Mouse (Mus musculus): ENCODE results near the gene Abi1. TPM values are rescaled to one million over a fixed set of nuclear protein-coding genes. Genes with fewer than 3 reads are reported as not detected.

Abi1 gene
- polyA plus RNA-seq, 1 experiment from 2014 or later: 51.5 TPM

DNA sequence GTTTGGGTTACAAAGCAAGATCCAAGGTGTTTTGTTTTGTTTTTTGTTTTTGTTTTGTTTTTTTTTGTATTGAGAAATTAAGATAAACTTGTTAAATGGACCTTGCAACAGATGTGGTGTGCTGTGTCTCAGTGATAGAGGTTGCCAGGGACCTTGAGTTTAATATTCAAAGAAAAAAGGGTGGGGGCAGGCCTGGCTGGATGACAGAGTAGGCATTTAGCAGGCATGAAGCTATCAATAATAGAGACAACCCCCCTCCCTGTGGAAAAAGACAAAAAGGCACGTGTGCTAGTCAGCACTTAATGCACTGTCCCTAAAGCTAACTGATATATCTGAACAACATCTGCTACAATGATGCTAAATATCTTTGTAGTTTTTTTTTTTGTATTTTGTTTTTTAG is 31.4 kb upstream of the Abi1 start:
- Histone ChIP-seq H3K27me3 (replicated peaks; ENCODE audit: insufficient read depth, low read length) (no peaks in the 10 kb centered on the region), H3K4me1 (ENCODE audit: insufficient read depth, low read depth, low read length) (no peaks in the 10 kb centered on the region), H3K36me3 (ENCODE audit: insufficient read depth, low read length) (no peaks in the 10 kb centered on the region), H3K4me2 (replicated peaks; ENCODE audit: low read depth, low read length) (no peak overlapping the region), H3K4me3 (ENCODE audit: low read depth, low read length) (no peak overlapping the region), H3K9me3 (ENCODE audit: low read length) (no peaks in the 10 kb centered on the region), H3K27ac (ENCODE audit: low read length) (no peak overlapping the region), H3K9ac (replicated peaks; ENCODE audit: low read depth) (no peak overlapping the region)
- no peak for ATAC-seq
- TF ChIP-seq EP300 (IDR thresholded peaks at IDR 0.05) (no peak), CTCF (IDR thresholded peaks at IDR 0.05) (no peak)
- 58% methylated on average over 1 of the region's 1 CpGs for whole genome bisulfite sequencing
- no peak for DNase-seq (ENCODE audit: low spot score)

- TF ChIP-seq EP300 (IDR thresholded peaks at IDR 0.05) (no peak), CTCF (IDR thresholded peaks at IDR 0.05) (no peak)
- Histone ChIP-seq H3K4me1 (ENCODE audit: insufficient read depth, low read depth, low read length) (no peaks in the 10 kb centered on the region), H3K27ac (ENCODE audit: low read length) (no peak overlapping the region), H3K27me3 (replicated peaks; ENCODE audit: insufficient read depth, low read length) (no peaks in the 10 kb centered on the region), H3K4me2 (replicated peaks; ENCODE audit: low read depth, low read length) (no peak overlapping the region), H3K9ac (replicated peaks; ENCODE audit: low read depth) (no peak overlapping the region), H3K4me3 (ENCODE audit: low read depth, low read length) (no peak overlapping the region), H3K36me3 (ENCODE audit: insufficient read depth, low read length) (no peaks in the 10 kb centered on the region), H3K9me3 (ENCODE audit: low read length) (no peaks in the 10 kb centered on the region)
- ATAC-seq (no peak), DNase-seq (ENCODE audit: low spot score) (no peak)
- WGBS: 91% methylated on average over 2 of the region's 2 CpGs
Observed at GRCm38 (mm10) chr2:23070491-23070890, 30.4 kb upstream of the Abi1 start.

GRCm38 (mm10) chr2:23068894-23069744 is 29.1 kb upstream of the Abi1 start:
- under 1% methylated on average over 50 of the region's 50 CpGs for WGBS
- DNase-seq (ENCODE audit: low spot score) (peak; percentile 95), ATAC-seq (peak; percentile 88)
- H3K9ac ChIP-seq (replicated peaks; ENCODE audit: low read depth): peak overlapping the region; percentile 86
- H3K4me3 ChIP-seq (ENCODE audit: low read depth, low read length): peak overlapping the region; percentile 69
- H3K9me3 ChIP-seq (ENCODE audit: low read length): no peaks in the 10 kb centered on the region
- H3K36me3 ChIP-seq (ENCODE audit: insufficient read depth, low read length): no peaks in the 10 kb centered on the region
- H3K4me1 ChIP-seq (ENCODE audit: insufficient read depth, low read depth, low read length): no peaks in the 10 kb centered on the region
- TF ChIP-seq CTCF (IDR thresholded peaks at IDR 0.05) (peak; percentile 56), EP300 (IDR thresholded peaks at IDR 0.05) (no peak)
- peak overlapping the region; percentile 99 for H3K27ac ChIP-seq (ENCODE audit: low read length)
- H3K27me3 ChIP-seq (replicated peaks; ENCODE audit: insufficient read depth, low read length): no peaks in the 10 kb centered on the region
- peak overlapping the region; percentile 96 for H3K4me2 ChIP-seq (replicated peaks; ENCODE audit: low read depth, low read length)

GRCm38 (mm10) chr2:23068370-23068737 is 28.3 kb upstream of the Abi1 start:
- H3K36me3 ChIP-seq (ENCODE audit: insufficient read depth, low read length): no peaks in the 10 kb centered on the region
- peak overlapping the region; percentile 86 for H3K9ac ChIP-seq (replicated peaks; ENCODE audit: low read depth)
- peak overlapping the region; percentile 69 for H3K4me3 ChIP-seq (ENCODE audit: low read depth, low read length)
- H3K27me3 ChIP-seq (replicated peaks; ENCODE audit: insufficient read depth, low read length): no peaks in the 10 kb centered on the region
- DNase-seq (ENCODE audit: low spot score): no peak
- H3K4me1 ChIP-seq (ENCODE audit: insufficient read depth, low read depth, low read length): no peaks in the 10 kb centered on the region
- H3K27ac ChIP-seq (ENCODE audit: low read length): peak overlapping the region; percentile 99
- TF ChIP-seq EP300 (IDR thresholded peaks at IDR 0.05): no peak
- TF ChIP-seq CTCF (IDR thresholded peaks at IDR 0.05): no peak
- H3K4me2 ChIP-seq (replicated peaks; ENCODE audit: low read depth, low read length): peak overlapping the region; percentile 96
- whole genome bisulfite sequencing: 1% methylated on average over 21 of the region's 21 CpGs
- ATAC-seq: peak; percentile 37
- no peaks in the 10 kb centered on the region for H3K9me3 ChIP-seq (ENCODE audit: low read length)

- H3K9ac ChIP-seq (replicated peaks; ENCODE audit: low read depth): peak within 1 kb of the TSS; percentile 86
- no peaks in the 10 kb centered on the region for H3K9me3 ChIP-seq (ENCODE audit: low read length)
- 2% methylated on average over 34 of the region's 34 CpGs for WGBS
- H3K36me3 ChIP-seq (ENCODE audit: insufficient read depth, low read length): no peaks in the 10 kb centered on the region
- TF ChIP-seq CTCF (IDR thresholded peaks at IDR 0.05): peak; percentile 18; the same call in 1 of the 2 replicates
- peak; percentile 92 for TF ChIP-seq EP300 (IDR thresholded peaks at IDR 0.05)
- peak; percentile 95 for ATAC-seq
- DNase-seq (ENCODE audit: low spot score): peak; percentile 99
- no peaks in the 10 kb centered on the region for H3K27me3 ChIP-seq (replicated peaks; ENCODE audit: insufficient read depth, low read length)
- H3K4me2 ChIP-seq (replicated peaks; ENCODE audit: low read depth, low read length): peak within 1 kb of the TSS; percentile 96
- H3K27ac ChIP-seq (ENCODE audit: low read length): peak within 1 kb of the TSS; percentile 99
- H3K4me3 ChIP-seq (ENCODE audit: low read depth, low read length): peak within 1 kb of the TSS; percentile 69
- no peaks in the 10 kb centered on the region for H3K4me1 ChIP-seq (ENCODE audit: insufficient read depth, low read depth, low read length)
Observed at GRCm38 (mm10) chr2:23067552-23068369, 27.7 kb upstream of the Abi1 start, which contains the start of gene Acbd5. Acbd5 (plus strand) TSS chr2:23068167.

GRCm38 (mm10) chr2:23052523-23052922 is 12.5 kb upstream of the Abi1 start:
- TF ChIP-seq EP300 (IDR thresholded peaks at IDR 0.05) (no peak), CTCF (IDR thresholded peaks at IDR 0.05) (no peak)
- Histone ChIP-seq H3K4me2 (replicated peaks; ENCODE audit: low read depth, low read length) (no peak overlapping the region), H3K36me3 (ENCODE audit: insufficient read depth, low read length) (no peaks in the 10 kb centered on the region), H3K9me3 (ENCODE audit: low read length) (no peaks in the 10 kb centered on the region), H3K4me3 (ENCODE audit: low read depth, low read length) (no peak overlapping the region), H3K27ac (ENCODE audit: low read length) (no peak overlapping the region), H3K4me1 (ENCODE audit: insufficient read depth, low read depth, low read length) (no peaks in the 10 kb centered on the region), H3K27me3 (replicated peaks; ENCODE audit: insufficient read depth, low read length) (no peaks in the 10 kb centered on the region), H3K9ac (replicated peaks; ENCODE audit: low read depth) (no peak overlapping the region)
- ATAC-seq: no peak
- WGBS: 63% methylated on average over 6 of the region's 6 CpGs
- peak; percentile 45 for DNase-seq (ENCODE audit: low spot score)
